Comparison of ENCODE assay signal across 27 mouse cellular contexts in the genomic region with DNA sequence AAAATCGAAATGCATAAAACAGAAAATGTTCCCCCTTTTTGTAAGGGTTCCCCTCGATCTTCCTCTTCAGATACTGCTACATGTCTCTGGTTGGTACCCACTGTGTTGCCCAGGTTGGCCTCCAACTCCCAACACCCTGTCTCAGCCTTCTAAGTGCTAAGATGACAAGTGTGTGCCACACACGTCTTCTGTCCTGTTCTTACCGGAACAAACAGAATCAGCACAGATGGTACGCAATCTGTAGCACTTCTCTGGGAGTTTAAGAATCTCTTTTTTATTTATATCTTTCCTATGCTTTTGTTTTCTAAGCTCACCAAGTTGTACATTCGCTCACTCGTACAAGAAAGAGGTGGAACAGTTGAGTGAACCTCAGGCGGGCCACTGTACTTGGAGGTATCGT. TPM values are rescaled to one million over a fixed set of nuclear protein-coding genes. Genes with fewer than 3 reads are reported as not detected.
DNase-seq lines count a peak whose midpoint lies in the region; ATAC-seq and TF ChIP-seq lines count a peak whose summit lies in the region.
"Had no signal": no experiment of that assay in that cellular context is flagged by ENCODE, and none has a peak within 500 bp of the region (broad histone marks: within the 10 kb centered on the region; RNA-seq: fewer than 3 reads in every experiment).

No protein-coding gene starts in this region.

- H3K27ac ChIP-seq in forebrain, embryonic 15.5 days (replicated peaks), result no peak overlapping the region
- no peak overlapping the region for H3K27ac ChIP-seq in forebrain, embryonic 10.5 days
- H3K27ac ChIP-seq in left cerebral cortex, adult 2 months, result no peak overlapping the region
- H3K27ac ChIP-seq in limb, embryonic 10.5 days, result peak overlapping the region; percentile 36; the same call in 1 of the 2 replicates
- H3K27ac ChIP-seq: heart, adult 2 months; hindbrain, embryonic 12.5 days; kidney, embryonic 15.5 days; limb, embryonic 15.5 days; liver, embryonic 14.5 days; midbrain, embryonic 13.5 days had no signal

- peak; percentile 73 for ATAC-seq in forebrain, embryonic 15.5 days (replicated peaks)
- ATAC-seq: midbrain, embryonic 13.5 days had no signal

- TF ChIP-seq POLR2A in brain, embryonic 14.5 days (IDR thresholded peaks at IDR 0.05; ENCODE audit: borderline replicate concordance, extremely low read depth, insufficient read depth, insufficient read length, poor library complexity, severe bottlenecking), result no peak

- no peaks in the 10 kb centered on the region for H3K27me3 ChIP-seq in forebrain, embryonic 15.5 days
- H3K27me3 ChIP-seq in forebrain, embryonic 10.5 days (ENCODE audit: poor library complexity, severe bottlenecking), result peaks cover 18% of the 10 kb centered on the region; the same call in 1 of the 2 replicates
- H3K27me3 ChIP-seq in limb, embryonic 10.5 days (ENCODE audit: low read depth, poor library complexity, severe bottlenecking), result no peaks in the 10 kb centered on the region
- H3K27me3 ChIP-seq: embryonic facial prominence, embryonic 13.5 days; hindbrain, embryonic 12.5 days; kidney, embryonic 15.5 days; limb, embryonic 15.5 days; megakaryocyte, embryonic 14.5 days; midbrain, embryonic 13.5 days had no signal

- H3K4me2 ChIP-seq in forebrain, embryonic 15.5 days (replicated peaks), result no peak overlapping the region
- H3K4me2 ChIP-seq: embryonic facial prominence, embryonic 13.5 days; hindbrain, embryonic 12.5 days; kidney, embryonic 15.5 days; limb, embryonic 15.5 days; lung, embryonic 14.5 days; midbrain, embryonic 13.5 days had no signal

- H3K36me3 ChIP-seq in forebrain, embryonic 15.5 days, result no peaks in the 10 kb centered on the region
- no peaks in the 10 kb centered on the region for H3K36me3 ChIP-seq in forebrain, embryonic 10.5 days (replicated peaks)
- H3K36me3 ChIP-seq in limb, embryonic 10.5 days, result 0 out of 2 replicates have a peak, but pooled peaks cover 3% of the 10 kb centered on the region
- H3K36me3 ChIP-seq: embryonic facial prominence, embryonic 13.5 days; hindbrain, embryonic 12.5 days; kidney, embryonic 15.5 days; limb, embryonic 15.5 days; midbrain, embryonic 13.5 days had no signal

- no peak for TF ChIP-seq CTCF in left cerebral cortex, adult 2 months (IDR thresholded peaks at IDR 0.05)
- TF ChIP-seq CTCF in brain, embryonic 14.5 days (IDR thresholded peaks at IDR 0.05; ENCODE audit: borderline replicate concordance, extremely low read depth, insufficient read depth, insufficient read length), result no peak

- H3K4me1 ChIP-seq in forebrain, embryonic 15.5 days, result peaks cover 11% of the 10 kb centered on the region
- H3K4me1 ChIP-seq in forebrain, embryonic 10.5 days, result peaks cover 46% of the 10 kb centered on the region
- H3K4me1 ChIP-seq in limb, embryonic 10.5 days, result peaks cover 46% of the 10 kb centered on the region
- H3K4me1 ChIP-seq: megakaryocyte, embryonic 14.5 days; midbrain, embryonic 13.5 days had no signal

- WGBS in forebrain, embryonic 15.5 days, result 81% methylated on average over 9 of the region's 9 CpGs
- WGBS in forebrain, embryonic 10.5 days, result 92% methylated on average over 9 of the region's 9 CpGs
- 90% methylated on average over 9 of the region's 9 CpGs for WGBS in limb, embryonic 10.5 days

- no peak overlapping the region for H3K9ac ChIP-seq in forebrain, embryonic 15.5 days (replicated peaks)
- H3K9ac ChIP-seq: embryonic facial prominence, embryonic 13.5 days; hindbrain, embryonic 12.5 days; kidney, embryonic 15.5 days; limb, embryonic 15.5 days; liver, embryonic 14.5 days; lung, embryonic 14.5 days; midbrain, embryonic 13.5 days had no signal

- intact Hi-C loops in left cerebral cortex, postnatal 25 days (cut with DNase I), result loop anchor here (1.0 kb wide), 1 partner anchor 14 kb away; no protein-coding TSS in a partner anchor
- intact Hi-C loops in left cerebral cortex, adult 2 months (cut with DNase I), result no loop called here

- DNase-seq in forebrain, embryonic 10.5 days (ENCODE audit: extremely low spot score, low spot score), result no peak
- peak; percentile 33 to 65 for DNase-seq in left cerebral cortex, postnatal 25 days (ENCODE audit: low spot score in 2 of 2)
- no peak for DNase-seq in left cerebral cortex, adult 2 months (ENCODE audit: extremely low spot score in 1 of 2, low spot score in 2 of 2)
- peak; percentile 58 for DNase-seq in brain, embryonic 14.5 days (ENCODE audit: low read depth)
- no peak for DNase-seq in limb, embryonic 10.5 days (ENCODE audit: low spot score)
- DNase-seq in adrenal gland, postnatal 36 days, result no peak
- DNase-seq: adrenal gland, postnatal 25 days; cerebellum, adult 18-20 months; cerebellum, postnatal 25 days; gastrocnemius, postnatal 25 days; heart, adult 2 months; kidney, adult 11 months; kidney, postnatal 4 days; lung, embryonic 14.5 days; lung, postnatal 36 days; right cerebral cortex, postnatal 4 days; thymus, adult 2 months; thymus, postnatal 4 days had no signal

- no peaks in the 10 kb centered on the region for H3K9me3 ChIP-seq in forebrain, embryonic 15.5 days
- H3K9me3 ChIP-seq in forebrain, embryonic 10.5 days, result no peaks in the 10 kb centered on the region
- H3K9me3 ChIP-seq in limb, embryonic 10.5 days (replicated peaks), result no peaks in the 10 kb centered on the region
- H3K9me3 ChIP-seq: embryonic facial prominence, embryonic 13.5 days; hindbrain, embryonic 12.5 days; kidney, embryonic 15.5 days; limb, embryonic 15.5 days; megakaryocyte, embryonic 14.5 days; midbrain, embryonic 13.5 days had no signal

- no peak overlapping the region for H3K4me3 ChIP-seq in forebrain, embryonic 15.5 days
- H3K4me3 ChIP-seq in forebrain, embryonic 10.5 days, result no peak overlapping the region
- H3K4me3 ChIP-seq in left cerebral cortex, adult 2 months, result no peak overlapping the region
- H3K4me3 ChIP-seq in limb, embryonic 10.5 days, result no peak overlapping the region
- H3K4me3 ChIP-seq: embryonic facial prominence, embryonic 13.5 days; erythroblast, embryonic 14.5 days; heart, adult 2 months; hindbrain, embryonic 12.5 days; kidney, embryonic 15.5 days; limb, embryonic 15.5 days; megakaryocyte, embryonic 14.5 days; midbrain, embryonic 13.5 days had no signal

RNA-seq across cellular contexts. Expression of gene Ppp1r9a, which starts 37.9 kb away (rescaled TPM):
- polyA plus RNA-seq in forebrain, embryonic 15.5 days (2015; fragmentation: Nextera tagmentation; extraction: Ambion mirVana), result 36.4 and 43.8 TPM in 2 replicates
- 17.1 and 18.7 TPM in 2 replicates for polyA plus RNA-seq in forebrain, embryonic 10.5 days (2016; fragmentation: Nextera tagmentation; extraction: Ambion mirVana)
- total RNA-seq in left cerebral cortex, postnatal 25 days (2021), result 100 to 1,000 TPM; 191 to 212 TPM
- 100 to 1,000 TPM; 194 TPM for total RNA-seq in left cerebral cortex, adult 2 months (2021)
- polyA plus RNA-seq in brain, embryonic 14.5 days (2012; rRNA removed), result 22.2 and 32.7 TPM in 2 replicates
- 21.8 and 28.5 TPM in 2 replicates for polyA plus RNA-seq in limb, embryonic 10.5 days (2016; fragmentation: Nextera tagmentation; extraction: Ambion mirVana)
- total RNA-seq in adrenal gland, postnatal 36 days (2021), result 10 to 100 TPM; 42.2 to 45.8 TPM

Comparison
In these comparisons a context has a peak if more than half of its experiments do, and no peak if none do; other contexts are left out.
1. DNase-seq: peak in left cerebral cortex, postnatal 25 days (2 of 2) and brain, embryonic 14.5 days (single experiment); none in forebrain, embryonic 10.5 days (single experiment), left cerebral cortex, adult 2 months (0 of 2), limb, embryonic 10.5 days (single experiment) and adrenal gland, postnatal 36 days (0 of 2).